In genomic region chr3:121914459-121915185, GRCm38 (mm10) we compare ENCODE assay signal across 8 mouse cellular contexts. TPM values are rescaled to one million over a fixed set of nuclear protein-coding genes. Genes with fewer than 3 reads are reported as not detected.
A peak's percentile ranks its signal among the peaks of the same experiment; 100 is the strongest.
DNase-seq lines count a peak whose midpoint lies in the region; ATAC-seq lines count a peak whose summit lies in the region.

No protein-coding gene starts in this region.

- peak overlapping the region; percentile 55 for H3K27ac ChIP-seq in embryonic facial prominence, embryonic 10.5 days (replicated peaks)
- H3K27ac ChIP-seq in liver, embryonic 16.5 days (ENCODE audit: low read length): no peak overlapping the region

- peak; percentile 23 for DNase-seq in embryo, embryonic 10.5 days (ENCODE audit: low spot score)
- no peak for DNase-seq in embryo, embryonic 11 days
- no peak for DNase-seq in embryonic facial prominence, embryonic 10.5 days (ENCODE audit: low spot score)
- DNase-seq in heart, postnatal 4 days: peak; percentile 56
- no peak for DNase-seq in right cerebral cortex, adult 2 months (ENCODE audit: low spot score in 2 of 2)
- DNase-seq in spleen, adult 18-20 months: no peak
- DNase-seq in layer of hippocampus, postnatal 14 days (ENCODE audit: low spot score in 2 of 2): no peak

- no peaks in the 10 kb centered on the region for H3K27me3 ChIP-seq in embryonic facial prominence, embryonic 10.5 days (replicated peaks; ENCODE audit: low read depth, poor library complexity, severe bottlenecking)
- H3K27me3 ChIP-seq in liver, embryonic 16.5 days (ENCODE audit: control insufficient read depth, insufficient read depth, low read depth, low read length): no peaks in the 10 kb centered on the region

- no peaks in the 10 kb centered on the region for H3K9me3 ChIP-seq in embryonic facial prominence, embryonic 10.5 days
- H3K9me3 ChIP-seq in liver, embryonic 16.5 days (replicated peaks; ENCODE audit: control insufficient read depth, low read length): no peaks in the 10 kb centered on the region

- H3K4me3 ChIP-seq in embryonic facial prominence, embryonic 10.5 days: no peak overlapping the region
- H3K4me3 ChIP-seq in liver, embryonic 16.5 days (ENCODE audit: low read depth, low read length): no peak overlapping the region

- H3K36me3 ChIP-seq in embryonic facial prominence, embryonic 10.5 days (replicated peaks): no peaks in the 10 kb centered on the region
- H3K36me3 ChIP-seq in liver, embryonic 16.5 days (ENCODE audit: control insufficient read depth, insufficient read depth): no peaks in the 10 kb centered on the region

- ATAC-seq in liver, embryonic 16.5 days (ENCODE audit: low read depth): peak; percentile 22

- H3K9ac ChIP-seq in liver, embryonic 16.5 days (ENCODE audit: low read depth, low read length): no peak overlapping the region

- WGBS in embryonic facial prominence, embryonic 10.5 days: 56% methylated on average over 13 of the region's 13 CpGs
- WGBS in liver, embryonic 16.5 days (ENCODE audit: insufficient replicate concordance): 61% methylated on average over 13 of the region's 13 CpGs

- H3K4me1 ChIP-seq in embryonic facial prominence, embryonic 10.5 days: peaks cover 18% of the 10 kb centered on the region
- H3K4me1 ChIP-seq in liver, embryonic 16.5 days (ENCODE audit: control insufficient read depth, low read depth, low read length): peaks cover 11% of the 10 kb centered on the region

- H3K4me2 ChIP-seq in liver, embryonic 16.5 days (ENCODE audit: low read depth, low read length): no peak overlapping the region

RNA-seq across cellular contexts. Expression of gene Arhgap29, which starts 37.7 kb away (rescaled TPM):
- 40.9 and 46.9 TPM in 2 replicates for polyA plus RNA-seq in embryonic facial prominence, embryonic 10.5 days (2016; fragmentation: Nextera tagmentation; extraction: Ambion mirVana)
- total RNA-seq in heart, postnatal 4 days (2021): 100 to 1,000 TPM; 107 to 114 TPM
- polyA plus RNA-seq in liver, embryonic 16.5 days (2015; fragmentation: Nextera tagmentation; extraction: Ambion mirVana): 7.0 and 7.3 TPM in 2 replicates
- 10 to 100 TPM; 17.5 to 22.6 TPM for total RNA-seq in layer of hippocampus, postnatal 14 days (2021)

Comparison
In these comparisons a context has a peak if more than half of its experiments do, and no peak if none do; other contexts are left out.
1. DNase-seq: peak in embryo, embryonic 10.5 days (single experiment) and heart, postnatal 4 days (single experiment); none in embryo, embryonic 11 days (single experiment), embryonic facial prominence, embryonic 10.5 days (single experiment), right cerebral cortex, adult 2 months (0 of 2), spleen, adult 18-20 months (0 of 2) and layer of hippocampus, postnatal 14 days (0 of 2).
2. RNA of gene Arhgap29, which starts 37.7 kb away (total RNA-seq): 107 to 114 TPM in heart, postnatal 4 days; 17.5 to 22.6 TPM in layer of hippocampus, postnatal 14 days; every median in the first group is over 4 times any median in the second.